Mouse (Mus musculus) forebrain, postnatal 0 days (tissue): ENCODE measurements around the gene Tmem178. TPM values are rescaled to one million over a fixed set of nuclear protein-coding genes. Genes with fewer than 3 reads are reported as not detected.

Experiments used
- ATAC-seq: fragments of 200-750 bp; cut with Nextera tagmentation; 2 replicates; pipeline ENCODE4 v1.8.0; 2017; ENCODE audit warnings: mild to moderate bottlenecking, moderate library complexity
- DNase-seq: peaks from one replicate; pipeline ENCODE4 v3.0.0-alpha.2; 2015
- H3K27ac ChIP-seq: fragments of 300-500 bp; sonication (generic); 2 replicates; pipeline ENCODE4 v1.5.1; 2014; ENCODE audit warnings: low read depth, mild to moderate bottlenecking, antibody characterized with exemption, low read length, moderate library complexity, mixed read lengths
- H3K27me3 ChIP-seq: fragments of 300-500 bp; sonication (generic); 2 replicates; pipeline ENCODE4 v1.6.1; 2014; ENCODE audit warnings: mild to moderate bottlenecking, low read length, mixed read lengths; ENCODE audit not compliant: insufficient read depth
- H3K36me3 ChIP-seq: fragments of 300-500 bp; sonication (generic); 2 replicates; pipeline ENCODE4 v1.6.1; 2014; ENCODE audit warnings: mild to moderate bottlenecking, moderate library complexity; ENCODE audit not compliant: insufficient read depth
- H3K4me1 ChIP-seq: fragments of 300-500 bp; sonication (generic); 2 replicates; pipeline ENCODE4 v1.6.1; 2014; ENCODE audit warnings: antibody characterized with exemption; ENCODE audit not compliant: insufficient read depth
- H3K4me2 ChIP-seq: fragments of 300-500 bp; sonication (generic); 2 replicates; pipeline ENCODE4 v1.6.1; 2014; ENCODE audit warnings: low read depth, mild to moderate bottlenecking, moderate library complexity
- H3K4me3 ChIP-seq: fragments of 300-500 bp; sonication (generic); 2 replicates; pipeline ENCODE4 v1.5.1; 2014; ENCODE audit warnings: low read depth, low read length, mixed read lengths
- H3K9ac ChIP-seq: fragments of 300-500 bp; sonication (generic); 2 replicates; pipeline ENCODE4 v1.6.1; 2014; ENCODE audit warnings: mild to moderate bottlenecking
- H3K9me3 ChIP-seq: fragments of 300-500 bp; sonication (generic); 2 replicates; pipeline ENCODE4 v1.6.1; 2016; ENCODE audit warnings: low read length
- CTCF ChIP-seq: sonication (generic); IDR thresholded peaks from 2 replicates; pipeline ENCODE4 v1.5.1; 2016; ENCODE audit warnings: antibody characterized with exemption, control low read depth, low read depth
- WGBS: fragments of 180-500 bp; shearing (Covaris S2); extraction: QIAGEN DNeasy Blood & Tissue Kit; methylation state at CpG from one replicate; pipeline ENCODE4 v1.1.7; 2014; 5-methylcytosine and 5-hydroxymethylcytosine counted together
- polyA plus RNA-seq: library from polyadenylated mRNA; unstranded; fragments of >200 nt; fragmentation: Nextera tagmentation; extraction: Ambion mirVana; gene quantifications from 2 replicates; pipeline ENCODE4 v1.2.1, GENCODE M21; 2015
- total RNA-seq: library from RNA; depleted of rRNA; stranded (reverse); fragments of >200 nt; gene quantifications from 2 replicates; pipeline ENCODE4 v1.2.3, GENCODE M21; 2014; rRNA removed

The Tmem178 gene
- total and polyA plus RNA-seq, 2 experiments from 2014 or later: 33.3 to 34.0 TPM

GRCm38 (mm10) chr17:81047930-81048564 lies 103.6 kb downstream of the Tmem178 start:
- peaks cover 10% of the 10 kb centered on the region for H3K36me3 ChIP-seq
- H3K9me3 ChIP-seq: no peaks in the 10 kb centered on the region
- no peak overlapping the region for H3K4me3 ChIP-seq
- H3K9ac ChIP-seq: no peak overlapping the region
- 82% methylated on average over 7 of the region's 7 CpGs for WGBS
- no peaks in the 10 kb centered on the region for H3K27me3 ChIP-seq
- no peak overlapping the region for H3K4me2 ChIP-seq
- no peak for ATAC-seq
- H3K4me1 ChIP-seq: no peaks in the 10 kb centered on the region
- TF ChIP-seq CTCF: no peak
- no peak for DNase-seq
- H3K27ac ChIP-seq: no peak overlapping the region

Other genes starting within 250 kb of the Tmem178 start
- gene Map4k3, start 216.1 kb upstream of the Tmem178 start, total RNA-seq: 62.9 and 76.9 TPM in 2 replicates
- 15.0 and 17.9 TPM in 2 replicates for gene Map4k3, start 216.1 kb upstream of the Tmem178 start, polyA plus RNA-seq
- gene Thumpd2, start 120.5 kb downstream of the Tmem178 start, total RNA-seq: 4.9 and 5.6 TPM in 2 replicates
- 4.6 and 6.2 TPM in 2 replicates for gene Thumpd2, start 120.5 kb downstream of the Tmem178 start, polyA plus RNA-seq